Mouse (Mus musculus) liver, embryonic 14.5 days (tissue): ENCODE measurements at regions not wholly inside any gene's neighbourhood (a gene's known extent, or its start where the extent isn't known, plus 50 kb on each side); places are given as distances from the start of the nearest gene placed in this dataset.

Experiments used
- ATAC-seq: fragments of 200-750 bp; cut with Nextera tagmentation; 2 replicates; pipeline ENCODE4 v1.8.0; 2017; ENCODE audit warnings: moderate number of reproducible peaks, mild to moderate bottlenecking, moderate library complexity; ENCODE audit not compliant: insufficient read depth
- DNase-seq, 3 experiments: peaks; one replicate each; pipeline ENCODE4 v3.0.0-alpha.2; 2012 to 2013; ENCODE audit warnings: low read depth in 3 of 3, low spot score in 3 of 3
- H3K27ac ChIP-seq: fragments of 300-500 bp; sonication (generic); 2 replicates; pipeline ENCODE4 v1.5.1; 2014; ENCODE audit warnings: moderate library complexity, mild to moderate bottlenecking, control low read depth, inconsistent platforms
- H3K27me3 ChIP-seq: fragments of 300-500 bp; sonication (generic); 2 replicates; pipeline ENCODE4 v1.6.1; 2014; ENCODE audit warnings: mild to moderate bottlenecking, low read length, moderate library complexity; ENCODE audit not compliant: control insufficient read depth, insufficient read depth
- H3K36me3 ChIP-seq: fragments of 300-500 bp; sonication (generic); replicated peaks from 2 replicates; pipeline ENCODE4 v1.6.1; 2014; ENCODE audit warnings: low read depth; ENCODE audit not compliant: control insufficient read depth, insufficient read depth
- H3K4me1 ChIP-seq, 2 experiments: fragments of 200-500 bp in 1 of 2; fragments of 300-500 bp in 1 of 2; sonication (generic) in 1 of 2; replicated peaks; 2 replicates each; pipeline ENCODE4 v1.6.1; 2012 to 2014; ENCODE audit warnings: antibody characterized with exemption in 1 of 2, inconsistent platforms in 1 of 2, low read length in 1 of 2; ENCODE audit not compliant: control insufficient read depth in 2 of 2, insufficient read depth in 2 of 2
- H3K4me2 ChIP-seq: fragments of 300-500 bp; sonication (generic); 2 replicates; pipeline ENCODE4 v1.6.1; 2014; ENCODE audit warnings: low read depth, mild to moderate bottlenecking, control low read depth, moderate library complexity
- H3K4me3 ChIP-seq, 2 experiments: fragments of 200-500 bp in 1 of 2; fragments of 300-500 bp in 1 of 2; sonication (generic) in 1 of 2; 2 replicates each; pipeline ENCODE4 v1.5.1; 2012 to 2014; ENCODE audit warnings: low read depth in 2 of 2, low read length in 2 of 2, mild to moderate bottlenecking in 2 of 2, control low read depth in 1 of 2, inconsistent platforms in 1 of 2, moderate library complexity in 1 of 2; ENCODE audit not compliant: insufficient read depth in 1 of 2
- H3K9ac ChIP-seq: fragments of 300-500 bp; sonication (generic); replicated peaks from 2 replicates; pipeline ENCODE4 v1.6.1; 2014; ENCODE audit warnings: mild to moderate bottlenecking, control low read depth, moderate library complexity
- H3K9me3 ChIP-seq: fragments of 300-500 bp; sonication (generic); 2 replicates; pipeline ENCODE4 v1.6.1; 2016; ENCODE audit warnings: low read length, mixed read lengths; ENCODE audit not compliant: control insufficient read depth
- CTCF ChIP-seq: IDR thresholded peaks from 2 replicates; pipeline ENCODE4 v1.5.1; 2016; ENCODE audit warnings: antibody characterized with exemption, low read depth, control low read depth
- EP300 ChIP-seq: IDR thresholded peaks from 2 replicates; pipeline ENCODE4 v1.6.1; 2016; ENCODE audit warnings: antibody characterized with exemption, low read depth
- WGBS: fragments of 180-500 bp; shearing (Covaris S2); extraction: QIAGEN DNeasy Blood & Tissue Kit; methylation state at CpG from one replicate; pipeline ENCODE4 v1.1.7; 2014; ENCODE audit not compliant: insufficient replicate concordance; 5-methylcytosine and 5-hydroxymethylcytosine counted together

DNA sequence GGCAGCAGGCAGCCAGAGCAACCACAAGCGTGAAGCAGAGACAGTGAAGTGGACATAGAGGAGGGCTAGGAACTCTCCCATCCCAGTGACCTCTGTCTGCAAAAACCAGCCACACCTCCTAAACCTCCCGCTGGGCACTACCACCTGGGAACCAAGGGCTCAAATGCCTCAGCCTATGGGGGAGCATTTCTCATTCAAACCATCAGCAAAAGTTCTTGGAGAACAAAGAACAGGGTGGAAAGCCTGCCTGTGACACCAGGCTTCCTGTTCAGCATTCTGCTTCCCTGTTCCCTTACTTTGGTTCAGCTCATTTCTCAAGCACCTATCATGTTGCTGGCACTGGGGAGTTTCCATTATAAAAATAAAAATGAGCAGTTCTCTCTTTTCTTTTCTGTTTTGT lies 74.4 kb upstream of the Rnaseh2b start:
- WGBS: 57% methylated on average over 2 of the region's 2 CpGs
- ATAC-seq (no peak), DNase-seq (no peak)
- Histone ChIP-seq H3K9me3 (no peaks in the 10 kb centered on the region), H3K9ac (no peak overlapping the region), H3K36me3 (no peaks in the 10 kb centered on the region), H3K4me2 (no peak overlapping the region), H3K27me3 (no peaks in the 10 kb centered on the region), H3K4me1 (no peaks in the 10 kb centered on the region; a peak in 1 of 4 replicates), H3K4me3 (no peak overlapping the region), H3K27ac (no peak overlapping the region)
- TF ChIP-seq CTCF: no peak
- TF ChIP-seq EP300: no peak

DNA sequence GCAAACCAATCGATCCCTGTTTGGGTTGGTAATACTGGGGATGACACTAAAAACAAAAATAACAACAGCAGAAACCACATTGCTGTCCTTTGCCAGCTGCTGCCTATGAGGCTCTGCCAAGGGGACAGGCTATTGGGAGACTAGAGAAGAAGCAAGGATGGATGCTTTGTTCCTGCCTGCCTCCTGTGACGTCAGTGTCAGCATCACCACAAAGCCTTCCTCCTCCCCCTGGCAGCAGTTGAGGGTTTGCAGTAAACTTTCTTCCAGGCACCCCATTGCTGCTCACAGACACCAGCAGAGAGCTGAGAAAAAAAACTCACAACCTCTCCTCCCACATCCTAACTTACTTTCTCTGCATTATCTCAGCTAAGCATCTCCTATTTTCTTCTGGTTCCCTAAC lies 73.7 kb upstream of the Rnaseh2b start:
- Histone ChIP-seq H3K4me3 (no peak overlapping the region), H3K27me3 (no peaks in the 10 kb centered on the region), H3K9me3 (no peaks in the 10 kb centered on the region), H3K4me2 (no peak overlapping the region), H3K4me1 (no peaks in the 10 kb centered on the region), H3K27ac (no peak overlapping the region), H3K36me3 (no peaks in the 10 kb centered on the region), H3K9ac (no peak overlapping the region)
- ATAC-seq: no peak
- no peak for DNase-seq
- 32% methylated on average over 2 of the region's 2 CpGs for WGBS
- TF ChIP-seq CTCF (no peak), EP300 (no peak)

DNA sequence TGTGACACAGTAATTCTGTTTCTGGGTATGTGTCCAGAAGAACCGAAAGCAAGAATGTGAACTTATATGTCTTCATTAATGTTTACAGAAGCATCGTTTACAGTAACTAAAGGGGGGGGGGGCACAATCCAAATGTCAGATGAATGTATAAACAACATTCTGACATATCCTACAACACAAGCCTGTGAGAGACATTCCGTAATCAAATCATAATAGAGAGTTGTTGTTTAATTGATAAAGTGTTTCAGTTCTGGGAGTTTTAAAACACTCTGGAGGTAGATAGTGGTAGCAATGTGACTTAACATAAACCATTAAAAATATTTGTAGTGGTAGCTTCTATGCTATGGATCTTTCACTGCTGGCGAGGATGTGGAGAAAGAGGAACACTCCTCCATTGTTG lies 71.6 kb upstream of the Rnaseh2b start:
- Histone ChIP-seq H3K4me2 (no peak overlapping the region), H3K9me3 (no peaks in the 10 kb centered on the region), H3K36me3 (no peaks in the 10 kb centered on the region), H3K9ac (no peak overlapping the region), H3K27ac (no peak overlapping the region), H3K4me3 (no peak overlapping the region), H3K27me3 (no peaks in the 10 kb centered on the region), H3K4me1 (no peaks in the 10 kb centered on the region)
- TF ChIP-seq EP300: no peak
- no peak for TF ChIP-seq CTCF
- no peak for ATAC-seq
- 60% methylated on average over 4 of the region's 4 CpGs for WGBS
- no peak for DNase-seq
